Mouse (Mus musculus) embryo, embryonic 11 days (tissue): Measurements from ENCODE around the gene Vipr2.

Experiments
- DNase-seq: peaks from one replicate; pipeline ENCODE4 v3.0.0-alpha.2; 2015

The Vipr2 gene

DNA sequence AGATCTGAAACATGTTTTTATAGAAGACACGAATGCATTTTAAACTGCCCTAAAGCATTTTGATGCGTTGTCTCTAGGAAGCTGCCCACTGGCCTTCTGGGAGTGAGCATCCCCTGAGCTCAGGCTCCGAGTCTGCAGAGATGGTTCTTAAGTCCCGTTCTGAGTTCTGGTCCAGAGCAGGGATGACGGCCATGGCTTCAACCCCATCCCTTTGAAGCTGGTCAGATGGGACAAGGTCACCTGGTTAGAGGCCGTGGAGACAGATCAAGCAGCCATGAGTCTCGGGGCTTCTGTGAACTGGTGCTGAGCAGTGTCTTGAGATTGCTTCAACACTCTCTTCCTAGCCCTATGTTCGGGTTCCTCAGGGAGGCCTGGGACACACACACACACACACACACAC lies 19.6 kb downstream of the Vipr2 start:
- DNase-seq = no peak

- no peak for DNase-seq
Measured at GRCm38 (mm10) chr12:116101945-116102344, 24.4 kb downstream of the Vipr2 start.

GRCm38 (mm10) chr12:116109451-116110353 lies 32.2 kb downstream of the Vipr2 start:
- DNase-seq = no peak

GRCm38 (mm10) chr12:116111007-116111694 lies 33.6 kb downstream of the Vipr2 start:
- no peak for DNase-seq

DNA sequence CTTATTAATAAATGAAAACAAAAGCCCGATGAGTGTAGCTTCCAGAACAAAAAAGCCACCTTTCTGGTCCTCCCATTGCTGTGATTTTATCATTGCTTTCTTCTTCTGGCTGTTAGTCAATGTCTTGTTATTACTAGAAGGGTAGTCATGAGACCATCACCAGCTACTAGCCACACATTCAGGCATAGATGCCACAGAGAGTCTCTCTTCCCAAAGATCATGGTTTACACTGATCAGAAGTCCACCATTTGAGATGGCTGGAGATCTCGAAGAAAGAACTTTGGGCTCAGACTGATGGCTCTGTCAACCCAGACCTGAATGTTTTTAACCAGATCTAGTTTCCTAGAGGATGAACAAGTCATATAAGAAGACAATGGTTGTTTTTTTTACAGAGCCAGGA lies 38.3 kb downstream of the Vipr2 start:
- DNase-seq = no peak

DNA sequence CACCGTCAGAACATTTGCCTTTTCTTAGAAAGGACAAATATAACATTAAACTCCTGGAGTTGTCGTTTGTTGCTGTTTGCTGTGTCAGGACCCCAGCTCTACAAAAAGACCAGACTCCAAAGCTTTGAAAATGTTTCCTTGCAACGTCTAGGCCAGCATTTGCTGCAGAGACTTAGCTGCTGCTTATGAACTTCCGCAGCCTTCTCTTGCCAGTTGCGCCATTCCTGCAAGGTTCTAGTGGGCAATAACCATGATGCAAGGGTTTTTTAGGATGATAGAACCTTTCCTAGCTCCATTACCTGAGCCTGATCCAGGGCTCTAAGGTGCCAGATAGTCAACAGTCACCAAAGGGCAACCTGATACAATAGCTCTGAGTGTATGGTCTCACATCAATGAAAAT lies 38.9 kb downstream of the Vipr2 start:
- no peak for DNase-seq

DNA sequence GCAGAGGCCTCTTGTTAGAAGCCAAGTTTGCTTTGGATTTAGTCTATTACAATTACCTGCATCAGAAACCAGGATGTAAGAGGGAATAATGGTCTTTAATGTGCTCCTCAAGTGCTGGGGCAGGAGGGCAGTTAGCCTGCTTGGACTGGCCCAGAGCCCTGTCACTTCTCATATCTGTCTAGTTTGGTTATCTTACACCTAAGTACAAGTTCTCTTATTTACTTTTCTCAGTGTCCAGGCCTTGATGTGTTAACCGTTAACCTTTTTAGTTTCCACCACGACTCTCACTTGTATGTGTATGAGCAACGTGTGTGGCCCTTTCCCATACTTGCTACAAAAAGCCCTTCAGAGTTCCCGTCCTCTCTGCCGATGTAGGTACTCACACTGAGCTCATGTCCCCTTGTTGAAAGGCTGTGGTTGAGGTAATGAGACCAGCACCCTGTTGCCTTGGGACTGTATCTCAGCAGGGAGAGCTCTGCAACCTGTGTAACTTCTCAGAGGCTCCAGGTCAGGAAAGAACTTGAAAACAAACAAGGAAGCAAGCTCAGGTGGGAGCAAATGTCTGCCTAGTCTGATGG lies 39.9 kb downstream of the Vipr2 start:
- no peak for DNase-seq

DNA sequence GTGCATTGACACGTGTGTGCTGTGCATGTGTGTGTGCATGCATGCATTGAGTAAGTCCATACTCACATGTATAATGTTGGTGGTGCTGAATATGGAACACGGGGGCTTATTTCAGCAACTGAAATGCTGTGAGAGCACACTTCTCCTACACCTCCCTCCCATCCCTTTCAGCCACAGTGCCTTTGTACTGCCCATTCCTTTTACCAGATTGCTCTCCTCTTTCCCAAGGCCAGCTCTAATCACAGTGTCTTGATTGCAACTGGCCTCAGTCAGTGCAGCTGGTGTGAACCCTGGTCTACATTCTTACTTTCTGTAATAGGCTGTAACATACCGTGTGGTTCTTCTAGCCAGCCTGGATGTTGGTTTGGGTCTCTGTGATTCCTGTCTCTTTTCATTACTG lies 41.5 kb downstream of the Vipr2 start:
- no peak for DNase-seq

- DNase-seq = no peak
Measured at GRCm38 (mm10) chr12:116123786-116124185, 46.3 kb downstream of the Vipr2 start.

DNA sequence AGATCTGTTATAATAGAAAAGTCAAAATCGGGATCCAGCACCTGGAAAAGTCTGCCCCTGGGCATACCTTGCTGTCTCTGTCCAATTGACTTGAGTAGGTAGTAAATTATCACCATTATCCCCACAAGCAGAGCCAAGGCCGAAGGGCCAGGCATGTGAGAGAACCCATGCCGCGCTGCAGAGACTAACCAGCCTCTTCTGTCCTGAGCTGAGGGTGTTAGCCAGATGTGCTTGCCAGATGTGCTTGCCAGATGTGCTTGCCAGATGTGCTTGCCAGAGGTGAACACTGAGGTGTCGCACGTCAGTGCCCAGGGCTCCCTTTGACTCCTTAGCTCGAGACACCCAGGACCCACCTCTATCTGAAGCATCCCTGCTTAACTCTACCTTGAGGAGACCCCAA lies 53.4 kb downstream of the Vipr2 start:
- no peak for DNase-seq

DNA sequence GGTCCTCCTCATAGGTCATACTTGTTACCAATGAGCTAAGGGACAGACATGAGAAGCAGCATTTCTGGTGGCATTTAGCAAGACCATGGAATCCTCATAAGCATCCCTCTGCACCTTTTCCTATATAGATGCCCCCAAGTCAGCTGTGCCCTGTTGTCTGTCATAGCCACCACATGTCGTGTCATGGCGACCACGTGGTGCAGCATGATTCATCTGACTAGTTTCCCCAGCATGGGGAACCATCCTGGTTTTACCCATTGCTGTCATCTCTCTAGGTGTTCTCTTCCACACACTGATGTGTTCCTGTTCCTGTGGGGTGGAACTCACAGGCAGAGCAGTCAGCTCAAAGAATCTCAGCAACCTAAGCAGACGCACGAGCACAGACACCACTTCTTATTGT lies 55.4 kb downstream of the Vipr2 start:
- no peak for DNase-seq

GRCm38 (mm10) chr12:116135906-116136305 lies 58.4 kb downstream of the Vipr2 start:
- DNase-seq = no peak

GRCm38 (mm10) chr12:116138322-116139205 lies 61.0 kb downstream of the Vipr2 start:
- no peak for DNase-seq

DNA sequence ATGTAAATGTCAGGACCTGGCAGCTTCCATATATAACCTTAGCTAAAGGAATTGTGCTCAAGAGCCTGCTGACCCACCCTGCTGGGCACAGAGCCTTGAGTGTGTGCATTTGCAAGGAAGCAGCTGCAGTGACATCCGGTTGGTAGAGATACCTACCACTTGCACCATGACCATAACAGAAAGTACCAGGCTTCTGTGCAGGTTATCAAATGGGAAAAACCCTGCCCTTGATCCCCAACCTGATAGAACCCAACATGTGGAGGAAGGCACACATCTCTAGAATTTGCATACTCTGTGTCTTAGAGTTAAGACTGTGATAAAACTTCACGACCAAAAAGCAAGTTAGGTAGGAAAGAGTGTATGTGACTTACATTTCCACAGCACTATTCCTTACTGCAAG lies 63.1 kb downstream of the Vipr2 start:
- DNase-seq = no peak

DNA sequence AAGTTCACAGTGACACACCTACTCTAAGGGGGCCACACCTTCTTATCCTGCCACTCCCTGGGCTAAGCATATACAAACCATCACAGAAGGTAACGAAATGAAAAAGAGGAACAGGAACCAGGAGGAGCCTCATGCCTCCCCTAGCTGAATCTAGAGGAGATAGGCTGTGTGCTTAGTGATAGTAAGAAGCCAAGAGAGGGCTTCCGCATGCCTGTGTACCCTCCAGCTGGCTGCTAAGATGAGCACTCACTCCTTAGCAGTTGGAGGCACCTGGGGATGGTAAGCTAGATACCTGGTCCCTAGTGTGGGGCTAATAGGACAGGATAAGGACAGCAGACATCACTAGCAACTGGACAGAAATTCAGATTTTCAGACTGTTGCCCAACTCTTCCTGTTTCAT lies 64.3 kb downstream of the Vipr2 start:
- DNase-seq = no peak

DNA sequence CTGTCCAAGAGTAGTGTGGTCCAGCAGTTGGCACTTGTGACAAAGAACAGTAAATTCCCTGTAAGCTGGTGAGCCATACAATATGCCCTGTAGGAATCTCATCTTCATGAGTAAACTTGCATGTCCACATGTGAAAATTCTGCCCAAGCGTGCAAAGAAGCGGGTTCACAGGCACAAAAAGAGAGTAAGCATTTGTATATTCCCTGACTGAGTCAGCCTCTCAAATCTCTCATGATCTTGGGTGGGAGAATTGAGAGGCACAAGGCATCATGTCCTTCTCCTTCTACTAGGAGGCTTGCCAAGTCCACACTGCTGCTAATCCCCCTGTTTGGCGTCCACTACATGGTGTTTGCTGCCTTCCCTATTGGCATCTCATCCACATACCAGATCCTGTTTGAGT lies 64.9 kb downstream of the Vipr2 start:
- no peak for DNase-seq

- DNase-seq = no peak
Measured at GRCm38 (mm10) chr12:116145246-116145645, 67.7 kb downstream of the Vipr2 start.

DNA sequence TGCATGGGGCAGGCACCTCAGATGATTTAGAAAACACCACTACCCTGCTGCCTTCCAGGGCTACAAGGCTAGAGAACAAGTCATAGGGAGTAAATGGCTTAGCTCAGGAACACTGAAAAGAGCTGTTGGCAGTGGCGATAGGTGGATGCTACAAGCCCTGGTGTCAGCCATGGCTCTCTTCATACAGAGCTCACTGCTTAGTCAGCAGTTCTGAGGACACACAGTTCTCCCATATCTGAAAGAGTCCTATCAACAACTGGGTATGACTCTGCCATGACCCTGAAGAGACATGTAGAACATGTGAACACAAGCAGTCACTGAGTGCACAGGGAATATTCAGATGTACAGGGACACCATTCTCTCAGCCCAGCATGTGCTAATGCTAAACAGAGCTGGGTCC lies 68.2 kb downstream of the Vipr2 start:
- DNase-seq = no peak

DNA sequence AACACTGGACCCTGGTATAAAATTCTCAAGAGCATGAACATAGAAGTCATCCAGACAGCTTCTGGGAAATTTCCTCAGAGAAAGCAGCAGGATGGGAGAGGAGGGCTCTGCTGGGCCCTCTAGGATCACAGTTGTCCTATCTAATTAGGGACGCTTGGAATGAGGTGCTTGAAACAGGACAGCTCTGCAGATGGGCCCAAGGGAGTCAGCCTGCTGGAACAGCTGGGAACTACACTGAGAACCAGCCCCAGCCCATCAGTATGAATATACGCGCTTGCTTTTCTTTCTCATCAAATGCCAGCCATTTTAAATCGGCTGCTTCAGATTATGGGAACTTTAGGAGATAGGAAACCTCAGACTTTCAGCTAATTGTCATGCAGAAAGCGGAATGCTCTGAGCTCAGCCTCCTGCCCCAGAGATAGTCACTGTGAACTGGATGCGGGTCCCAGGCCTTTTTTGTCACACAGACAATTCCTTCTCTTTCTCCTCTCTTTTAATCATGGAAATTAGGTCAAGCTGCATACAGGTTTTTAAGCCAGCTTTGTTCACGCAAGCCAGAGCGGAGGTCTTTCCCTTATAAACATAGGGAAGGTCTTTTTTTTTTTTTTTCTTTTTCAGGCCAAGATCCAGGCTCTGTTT lies 69.6 kb downstream of the Vipr2 start:
- peak; percentile 47 for DNase-seq

DNA sequence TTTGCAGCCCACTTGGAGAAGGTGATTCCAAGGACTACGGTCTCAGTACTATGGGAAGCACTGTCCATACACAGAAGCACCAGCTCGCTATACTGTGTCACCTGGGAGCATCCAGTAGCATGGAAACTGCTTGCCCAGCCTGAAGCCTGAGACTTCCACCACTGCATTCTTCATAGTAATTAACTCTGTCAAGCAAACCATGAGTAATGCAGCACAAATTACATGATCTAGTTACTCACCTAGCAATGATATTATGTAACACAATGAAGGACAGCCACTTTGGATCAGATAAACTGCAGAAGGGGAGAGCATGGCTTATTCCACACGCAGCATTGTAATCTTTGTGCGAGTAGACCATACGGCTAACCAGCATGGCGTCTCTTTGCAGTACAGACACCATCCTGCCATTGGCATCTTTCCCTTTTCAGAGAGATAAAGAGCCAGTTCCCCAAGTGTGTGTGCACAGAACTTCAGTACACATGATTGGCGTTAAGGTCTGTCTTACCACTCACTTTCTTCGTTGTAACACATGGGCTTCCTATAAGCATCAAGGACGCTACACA lies 75.4 kb downstream of the Vipr2 start:
- DNase-seq = no peak

- no peak for DNase-seq
Measured at GRCm38 (mm10) chr12:116156792-116157532, 79.4 kb downstream of the Vipr2 start.
